7 mouse cellular contexts compared by ENCODE assay signal in the genomic region with DNA sequence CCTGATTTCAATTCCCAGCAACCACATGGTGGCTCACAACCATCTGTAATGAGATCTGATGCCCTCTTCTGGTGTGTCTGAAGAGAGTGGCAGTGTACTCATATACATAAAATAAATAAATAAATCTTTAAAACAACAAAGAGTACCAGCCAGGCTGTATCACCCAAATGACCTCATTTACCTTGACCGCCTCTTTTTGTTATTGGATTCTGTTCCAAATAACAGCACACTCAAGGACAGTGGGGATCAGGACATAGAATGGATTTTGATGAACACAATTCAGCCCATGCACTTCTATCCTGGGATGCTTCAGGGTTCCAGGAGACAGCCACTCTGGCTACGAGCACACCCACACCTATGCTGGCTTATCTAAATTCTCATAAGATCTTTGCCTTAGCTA. TPM values are rescaled to one million over a fixed set of nuclear protein-coding genes. Genes with fewer than 3 reads are reported as not detected.
A peak's percentile ranks its signal among the peaks of the same experiment; 100 is the strongest.
DNase-seq lines count a peak whose midpoint lies in the region; ATAC-seq and TF ChIP-seq lines count a peak whose summit lies in the region.
"Not testable (repeated sequence)": the region's sequence is repeated elsewhere in the genome, so short reads cannot be mapped to it uniquely, and the experiment has no call there.
"Had no signal": no experiment of that assay in that cellular context is flagged by ENCODE, and none has a peak within 500 bp of the region (broad histone marks: within the 10 kb centered on the region; RNA-seq: fewer than 3 reads in every experiment).

No protein-coding gene starts in this region.

- not testable (repeated sequence) for H3K4me3 ChIP-seq in hindbrain, embryonic 14.5 days (replicated peaks; ENCODE audit: low read length); layer of hippocampus, adult 2 months; lung, embryonic 14.5 days (ENCODE audit: low read depth, low read length); lung, embryonic 16.5 days (ENCODE audit: low read length); midbrain, embryonic 13.5 days (replicated peaks); midbrain, embryonic 16.5 days (ENCODE audit: low read depth, low read length)

- H3K4me2 ChIP-seq in hindbrain, embryonic 14.5 days (replicated peaks); lung, embryonic 14.5 days; lung, embryonic 16.5 days (ENCODE audit: low read depth, low read length); midbrain, embryonic 13.5 days (replicated peaks); midbrain, embryonic 16.5 days (ENCODE audit: low read length): not testable (repeated sequence)

- TF ChIP-seq CTCF in layer of hippocampus, adult 2 months (conservative IDR thresholded peaks at IDR 0.05) = peak; percentile 22; the same call in 1 of the 2 replicates
- TF ChIP-seq CTCF in lung, embryonic 14.5 days (IDR thresholded peaks at IDR 0.05; ENCODE audit: low read depth) = not testable (repeated sequence)

- H3K27ac ChIP-seq in hindbrain, embryonic 14.5 days = peak overlapping the region; percentile 14; the same call in 1 of the 2 replicates
- H3K27ac ChIP-seq in layer of hippocampus, adult 2 months = 0 out of 2 replicates have a peak overlapping the region, but pooled peaks have one; percentile 3
- peak overlapping the region; percentile 86 for H3K27ac ChIP-seq in lung, embryonic 14.5 days (ENCODE audit: low read depth)
- H3K27ac ChIP-seq in lung, embryonic 16.5 days (ENCODE audit: low read length) = peak overlapping the region; percentile 92
- H3K27ac ChIP-seq in midbrain, embryonic 13.5 days = peak overlapping the region; percentile 16; the same call in 1 of the 2 replicates
- 0 out of 2 replicates have a peak overlapping the region, but pooled peaks have one; percentile 15 for H3K27ac ChIP-seq in midbrain, embryonic 16.5 days (ENCODE audit: low read length)

- not testable (repeated sequence) for ATAC-seq in hindbrain, embryonic 14.5 days (ENCODE audit: low FRiP score); lung, embryonic 14.5 days (ENCODE audit: insufficient read depth); lung, embryonic 16.5 days (ENCODE audit: low read depth); midbrain, embryonic 13.5 days; midbrain, embryonic 16.5 days

- not testable (repeated sequence) for H3K36me3 ChIP-seq in hindbrain, embryonic 14.5 days (replicated peaks; ENCODE audit: control insufficient read depth, insufficient read depth); lung, embryonic 14.5 days (ENCODE audit: insufficient read depth); lung, embryonic 16.5 days (ENCODE audit: control insufficient read depth, insufficient read depth, low read length); midbrain, embryonic 13.5 days; midbrain, embryonic 16.5 days (ENCODE audit: control insufficient read depth, insufficient read depth, low read length)

- WGBS in hindbrain, embryonic 14.5 days = 93% methylated on average over 2 of the region's 2 CpGs
- 85% methylated on average over 2 of the region's 2 CpGs for WGBS in lung, embryonic 14.5 days
- WGBS in lung, embryonic 16.5 days = 78% methylated on average over 2 of the region's 2 CpGs
- 96% methylated on average over 2 of the region's 2 CpGs for WGBS in midbrain, embryonic 13.5 days
- WGBS in midbrain, embryonic 16.5 days = 88% methylated on average over 2 of the region's 2 CpGs

- not testable (repeated sequence) for H3K9ac ChIP-seq in hindbrain, embryonic 14.5 days; lung, embryonic 14.5 days; lung, embryonic 16.5 days (ENCODE audit: low read length); midbrain, embryonic 13.5 days (replicated peaks); midbrain, embryonic 16.5 days (ENCODE audit: low read depth, low read length)

- peaks cover 26% of the 10 kb centered on the region for H3K4me1 ChIP-seq in hindbrain, embryonic 14.5 days (replicated peaks; ENCODE audit: control insufficient read depth, insufficient read depth, low read length)
- peaks cover 28% of the 10 kb centered on the region for H3K4me1 ChIP-seq in lung, embryonic 14.5 days (ENCODE audit: insufficient read depth)
- peaks cover 36% of the 10 kb centered on the region for H3K4me1 ChIP-seq in lung, embryonic 16.5 days (replicated peaks; ENCODE audit: control insufficient read depth, insufficient read depth, low read length)
- peaks cover 42% of the 10 kb centered on the region for H3K4me1 ChIP-seq in midbrain, embryonic 13.5 days (replicated peaks)
- peaks cover 26% of the 10 kb centered on the region for H3K4me1 ChIP-seq in midbrain, embryonic 16.5 days (ENCODE audit: control insufficient read depth, insufficient read depth, low read length)

- not testable (repeated sequence) for H3K27me3 ChIP-seq in hindbrain, embryonic 14.5 days (ENCODE audit: control insufficient read depth, insufficient read depth, low read length); lung, embryonic 14.5 days (ENCODE audit: insufficient read depth, low read length); lung, embryonic 16.5 days (ENCODE audit: control insufficient read depth, insufficient read depth, low read depth, low read length); midbrain, embryonic 13.5 days; midbrain, embryonic 16.5 days (ENCODE audit: control insufficient read depth, insufficient read depth, low read depth, low read length)

- H3K9me3 ChIP-seq in hindbrain, embryonic 14.5 days (ENCODE audit: control insufficient read depth, low read length); lung, embryonic 14.5 days (ENCODE audit: low read depth, low read length); lung, embryonic 16.5 days (ENCODE audit: control insufficient read depth, low read length); midbrain, embryonic 13.5 days; midbrain, embryonic 16.5 days (replicated peaks; ENCODE audit: control insufficient read depth, low read length, poor library complexity, severe bottlenecking): not testable (repeated sequence)

- DNase-seq in hindbrain, embryonic 14.5 days (ENCODE audit: low spot score); layer of hippocampus, adult 2 months (ENCODE audit: low spot score in 2 of 2); lung, embryonic 14.5 days: not testable (repeated sequence)

RNA-seq across cellular contexts. Expression of gene Slc45a1, which starts 51.5 kb away (rescaled TPM):
- 35.9 and 37.9 TPM in 2 replicates for polyA plus RNA-seq in hindbrain, embryonic 14.5 days (2014; fragmentation: Nextera tagmentation; extraction: Ambion mirVana)
- 10 to 100 TPM; 39.7 to 40.1 TPM for total RNA-seq in layer of hippocampus, adult 2 months (2021)
- polyA plus RNA-seq in lung, embryonic 14.5 days (2014; fragmentation: Nextera tagmentation; extraction: Ambion mirVana) = not detected in 2 replicates
- polyA plus RNA-seq in lung, embryonic 16.5 days (2015; fragmentation: Nextera tagmentation; extraction: Ambion mirVana) = 0.14 and 0.15 TPM in 2 replicates
- 18.1 and 20.7 TPM in 2 replicates for polyA plus RNA-seq in midbrain, embryonic 13.5 days (2015; fragmentation: Nextera tagmentation; extraction: Ambion mirVana)
- polyA plus RNA-seq in midbrain, embryonic 16.5 days (2015; fragmentation: Nextera tagmentation; extraction: Ambion mirVana) = 39.7 and 44.7 TPM in 2 replicates
- total RNA-seq: MEL had no signal

Comparison
In these comparisons a context has a peak if more than half of its experiments do, and no peak if none do; other contexts are left out.
1. H3K27ac ChIP-seq: peak in every context shown above with its lines; median percentile 92 in lung, embryonic 16.5 days; 86 in lung, embryonic 14.5 days; 16 in midbrain, embryonic 13.5 days; 15 in midbrain, embryonic 16.5 days; 14 in hindbrain, embryonic 14.5 days; 3 in layer of hippocampus, adult 2 months.
2. RNA of gene Slc45a1, which starts 51.5 kb away (polyA plus RNA-seq): 39.7 to 44.7 TPM in midbrain, embryonic 16.5 days, 35.9 to 37.9 TPM in hindbrain, embryonic 14.5 days and 18.1 to 20.7 TPM in midbrain, embryonic 13.5 days; 0.14 to 0.15 TPM in lung, embryonic 16.5 days and not detected in lung, embryonic 14.5 days; every median in the first group is over 10 times any median in the second.